12 mouse cellular contexts compared by ENCODE assay signal in the genomic region with DNA sequence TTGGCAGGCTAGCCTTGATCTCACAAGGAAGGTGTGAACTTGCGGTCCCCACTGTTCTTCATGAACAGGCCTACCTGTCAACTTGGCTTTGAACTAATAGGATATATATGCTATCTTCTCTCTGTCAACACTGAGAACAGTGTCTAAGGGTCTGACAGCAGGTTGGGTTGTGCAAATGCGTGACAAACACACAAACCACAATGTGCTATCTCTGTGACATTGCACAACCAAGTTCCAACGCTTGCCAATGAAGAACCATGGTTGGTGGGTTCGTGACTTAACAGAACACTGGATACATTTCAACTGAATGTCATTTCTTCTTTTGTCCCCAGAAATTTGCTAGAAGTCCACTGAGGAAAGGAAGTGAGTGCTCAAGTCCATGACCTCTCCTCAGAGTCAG.
"Had no signal": no experiment of that assay in that cellular context is flagged by ENCODE, and none has a peak within 500 bp of the region (broad histone marks: within the 10 kb centered on the region; RNA-seq: fewer than 3 reads in every experiment).

No protein-coding gene starts in this region.

- DNase-seq: retina, postnatal 1 day; right cerebral cortex, adult 18-20 months; right cerebral cortex, postnatal 14 days; right cerebral cortex, postnatal 25 days; right cerebral cortex, postnatal 4 days; spleen, adult 18-20 months; thymus, adult 18-20 months; thymus, adult 2 months; thymus, postnatal 14 days; thymus, postnatal 25 days; thymus, postnatal 36 days; thymus, postnatal 4 days had no signal
